Mouse (Mus musculus): ENCODE measurements around the gene Zfhx3. TPM values are rescaled to one million over a fixed set of nuclear protein-coding genes. Genes with fewer than 3 reads are reported as not detected.

Gene Zfhx3
- polyA plus RNA-seq, 1 experiment from 2014 or later, result 7.4 TPM

- Histone ChIP-seq H3K4me3 (no peak overlapping the region), H3K4me1 (replicated peaks) (peaks cover 7% of the 10 kb centered on the region), H3K9ac (no peak overlapping the region), H3K27ac (ENCODE audit: poor library complexity, severe bottlenecking) (no peak overlapping the region), H3K9me3 (replicated peaks) (no peaks in the 10 kb centered on the region), H3K4me2 (no peak overlapping the region), H3K27me3 (replicated peaks) (no peaks in the 10 kb centered on the region), H3K36me3 (no peaks in the 10 kb centered on the region)
- 77% methylated on average over 9 of the region's 9 CpGs for WGBS
- ATAC-seq (ENCODE audit: insufficient number of reproducible peaks, low FRiP score), result no peak
These were observed 459.7 kb downstream of the Zfhx3 start for GRCm38 (mm10) chr8:108402149-108402548.

DNA sequence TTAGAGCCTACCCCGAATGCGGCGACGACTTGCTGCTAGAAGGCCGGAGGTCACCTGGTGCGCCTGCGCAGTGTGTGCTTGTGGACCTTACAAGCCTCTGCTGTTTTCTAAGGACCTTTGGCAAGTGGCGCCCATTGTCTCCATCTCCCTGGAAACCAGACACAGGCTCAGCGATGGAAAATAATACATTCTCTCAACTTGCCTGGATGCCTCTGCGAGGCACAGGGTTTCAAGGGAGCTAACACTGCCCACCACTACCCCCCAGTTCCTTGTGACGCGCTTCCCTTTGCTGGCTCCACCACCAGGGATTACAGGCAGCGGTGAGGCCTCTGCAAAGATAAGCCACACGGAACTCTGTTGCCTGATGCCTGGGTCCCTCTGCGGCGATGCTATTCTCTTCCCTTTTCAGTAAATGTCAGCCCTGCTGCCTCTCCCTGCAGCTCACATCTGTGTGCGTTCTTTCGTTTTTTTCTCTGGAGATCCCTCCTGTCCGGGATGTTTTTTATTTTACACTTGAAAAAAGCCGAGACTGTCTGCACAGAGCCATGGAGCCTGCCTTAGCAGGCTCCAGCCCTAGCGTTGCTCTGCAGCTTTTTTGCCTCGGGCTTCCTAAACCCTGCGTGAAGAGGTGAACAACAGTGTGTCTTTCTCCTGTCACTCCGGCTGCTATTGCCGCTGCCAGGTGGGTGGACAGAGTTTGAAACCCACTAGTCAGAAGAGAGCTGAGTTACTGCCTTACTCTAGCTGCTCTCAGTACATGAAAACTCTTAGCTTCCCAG, 464.5 kb downstream of the Zfhx3 start:
- Histone ChIP-seq H3K36me3 (no peaks in the 10 kb centered on the region), H3K4me1 (replicated peaks) (peaks cover 8% of the 10 kb centered on the region), H3K4me3 (peak overlapping the region; percentile 17; the same call in 1 of the 2 replicates), H3K27me3 (replicated peaks) (no peaks in the 10 kb centered on the region), H3K9ac (no peak overlapping the region), H3K4me2 (peak overlapping the region; percentile 54), H3K27ac (ENCODE audit: poor library complexity, severe bottlenecking) (no peak overlapping the region), H3K9me3 (replicated peaks) (no peaks in the 10 kb centered on the region)
- 45% methylated on average over 25 of the region's 25 CpGs for WGBS
- ATAC-seq (ENCODE audit: insufficient number of reproducible peaks, low FRiP score), result no peak

DNA sequence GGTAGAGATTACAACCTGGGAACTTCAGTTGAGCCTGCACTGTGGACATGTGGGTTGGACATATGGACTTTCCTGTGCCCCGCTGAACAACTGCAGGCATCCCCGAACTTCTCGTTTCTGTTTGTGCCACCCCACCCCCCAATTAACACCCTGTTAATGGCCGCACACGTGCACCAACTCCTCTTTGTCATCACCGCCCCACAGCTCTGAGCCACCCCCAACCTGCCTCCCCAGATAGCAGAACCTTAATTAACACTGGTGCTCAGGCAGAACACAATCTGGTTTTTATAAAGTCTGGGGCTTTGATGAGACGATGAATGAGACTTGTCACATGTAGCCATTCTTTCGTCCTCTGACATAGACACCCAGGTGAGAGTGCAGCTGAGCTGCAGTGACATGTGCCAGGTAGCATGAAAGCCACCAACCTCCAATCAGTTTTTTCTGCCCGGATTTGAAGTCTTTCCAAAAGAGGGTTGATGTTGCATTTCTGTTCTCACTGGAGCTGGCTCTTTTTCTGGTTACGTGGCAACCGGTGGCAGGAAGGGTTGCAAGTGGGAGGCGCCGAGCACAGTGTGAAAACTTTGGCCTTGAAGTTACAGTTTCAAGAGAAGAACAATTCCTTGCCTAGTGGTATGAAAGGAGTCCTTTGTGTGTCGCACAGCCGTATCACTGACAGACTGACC, 476.9 kb downstream of the Zfhx3 start:
- Histone ChIP-seq H3K4me1 (replicated peaks) (no peaks in the 10 kb centered on the region), H3K27me3 (replicated peaks) (no peaks in the 10 kb centered on the region), H3K36me3 (no peaks in the 10 kb centered on the region), H3K9me3 (replicated peaks) (no peaks in the 10 kb centered on the region), H3K9ac (no peak overlapping the region), H3K27ac (ENCODE audit: poor library complexity, severe bottlenecking) (no peak overlapping the region), H3K4me3 (no peak overlapping the region), H3K4me2 (no peak overlapping the region)
- no peak for ATAC-seq (ENCODE audit: insufficient number of reproducible peaks, low FRiP score)
- WGBS, result 67% methylated on average over 15 of the region's 15 CpGs

- no peaks in the 10 kb centered on the region for H3K4me1 ChIP-seq (replicated peaks)
- no peaks in the 10 kb centered on the region for H3K36me3 ChIP-seq
- H3K27me3 ChIP-seq (replicated peaks), result no peaks in the 10 kb centered on the region
- H3K9ac ChIP-seq, result no peak overlapping the region
- no peak overlapping the region for H3K4me3 ChIP-seq
- H3K9me3 ChIP-seq (replicated peaks), result no peaks in the 10 kb centered on the region
- no peak for ATAC-seq (ENCODE audit: insufficient number of reproducible peaks, low FRiP score)
- WGBS, result 84% methylated on average over 3 of the region's 3 CpGs
- H3K27ac ChIP-seq (ENCODE audit: poor library complexity, severe bottlenecking), result no peak overlapping the region
- H3K4me2 ChIP-seq, result no peak overlapping the region
These were observed 480.1 kb downstream of the Zfhx3 start for GRCm38 (mm10) chr8:108422521-108422920.

- H3K27me3 ChIP-seq (replicated peaks), result no peaks in the 10 kb centered on the region
- 72% methylated on average over 8 of the region's 8 CpGs for WGBS
- H3K9me3 ChIP-seq (replicated peaks), result no peaks in the 10 kb centered on the region
- no peak for ATAC-seq (ENCODE audit: insufficient number of reproducible peaks, low FRiP score)
- H3K36me3 ChIP-seq, result no peaks in the 10 kb centered on the region
- no peak overlapping the region for H3K27ac ChIP-seq (ENCODE audit: poor library complexity, severe bottlenecking)
- no peak overlapping the region for H3K4me3 ChIP-seq
- no peaks in the 10 kb centered on the region for H3K4me1 ChIP-seq (replicated peaks)
- no peak overlapping the region for H3K4me2 ChIP-seq
- no peak overlapping the region for H3K9ac ChIP-seq
These were observed 481.9 kb downstream of the Zfhx3 start for GRCm38 (mm10) chr8:108424337-108424736.

DNA sequence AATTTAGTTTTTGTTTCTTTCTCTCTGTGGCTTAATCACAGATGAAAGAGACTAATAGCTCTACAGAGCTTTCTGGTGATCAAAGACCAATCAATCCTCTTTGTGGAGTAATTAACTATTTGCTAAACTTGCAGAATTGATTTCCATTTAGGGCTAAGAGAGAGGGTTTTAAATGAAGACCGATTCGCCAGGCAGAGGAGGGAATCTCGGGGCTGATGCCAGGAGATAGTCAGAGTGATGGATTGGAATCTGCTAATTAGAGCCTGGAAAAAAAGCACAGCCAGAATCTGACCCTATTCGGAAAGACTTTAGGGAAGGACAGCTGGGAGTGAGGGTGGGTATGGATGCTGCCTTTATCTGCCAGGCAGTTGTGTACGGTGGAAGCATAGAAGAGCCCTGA, 490.9 kb downstream of the Zfhx3 start:
- Histone ChIP-seq H3K4me2 (no peak overlapping the region), H3K4me1 (replicated peaks) (no peaks in the 10 kb centered on the region), H3K27ac (ENCODE audit: poor library complexity, severe bottlenecking) (no peak overlapping the region), H3K9me3 (replicated peaks) (no peaks in the 10 kb centered on the region), H3K36me3 (no peaks in the 10 kb centered on the region), H3K4me3 (no peak overlapping the region), H3K9ac (no peak overlapping the region), H3K27me3 (replicated peaks) (no peaks in the 10 kb centered on the region)
- 36% methylated on average over 5 of the region's 5 CpGs for WGBS
- no peak for ATAC-seq (ENCODE audit: insufficient number of reproducible peaks, low FRiP score)

DNA sequence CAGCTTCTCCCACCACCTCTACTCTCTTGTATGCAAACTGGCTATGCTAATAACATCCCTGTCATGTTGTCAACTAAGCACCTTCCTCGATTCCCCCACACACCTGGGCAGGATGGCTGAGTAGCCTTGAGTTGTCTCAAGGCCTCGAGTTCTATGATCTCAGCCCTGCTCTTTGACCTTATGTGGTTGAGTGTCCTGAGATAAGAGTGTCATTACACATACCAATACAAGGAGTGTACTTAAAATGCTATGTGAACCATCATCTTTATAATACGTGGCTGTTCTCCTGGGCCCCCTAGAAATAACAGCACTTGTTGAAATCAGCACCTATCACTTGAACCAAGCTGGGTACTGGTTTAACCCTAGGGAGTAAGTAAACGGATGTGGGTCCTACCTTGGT, 492.1 kb downstream of the Zfhx3 start:
- Histone ChIP-seq H3K4me1 (replicated peaks) (no peaks in the 10 kb centered on the region), H3K9me3 (replicated peaks) (no peaks in the 10 kb centered on the region), H3K27ac (ENCODE audit: poor library complexity, severe bottlenecking) (no peak overlapping the region), H3K36me3 (no peaks in the 10 kb centered on the region), H3K27me3 (replicated peaks) (no peaks in the 10 kb centered on the region), H3K9ac (no peak overlapping the region), H3K4me3 (no peak overlapping the region), H3K4me2 (no peak overlapping the region)
- no peak for ATAC-seq (ENCODE audit: insufficient number of reproducible peaks, low FRiP score)
- 48% methylated on average over 4 of the region's 4 CpGs for WGBS

DNA sequence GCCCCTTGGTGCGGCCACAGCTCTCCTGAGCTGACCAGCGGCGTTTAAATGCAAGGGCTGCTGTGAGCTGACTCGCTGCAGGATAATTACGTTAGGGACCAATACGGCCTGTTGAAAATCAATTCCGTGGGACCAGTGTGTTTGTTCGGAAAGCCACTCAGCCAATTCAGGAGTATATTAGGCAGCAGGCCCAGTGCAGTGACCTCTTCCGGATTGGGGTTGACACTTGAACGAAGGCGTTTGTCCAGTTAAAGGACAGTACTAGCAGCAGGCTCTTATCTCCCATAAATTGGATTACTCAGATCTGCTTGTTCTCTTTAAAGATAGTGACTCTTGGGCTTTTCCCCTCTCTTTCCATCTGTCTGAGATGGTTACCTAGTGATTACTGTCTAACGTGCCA, 493.9 kb downstream of the Zfhx3 start:
- ATAC-seq (ENCODE audit: insufficient number of reproducible peaks, low FRiP score), result no peak
- WGBS, result 63% methylated on average over 12 of the region's 12 CpGs
- Histone ChIP-seq H3K27me3 (replicated peaks) (no peaks in the 10 kb centered on the region), H3K4me3 (no peak overlapping the region), H3K9ac (no peak overlapping the region), H3K9me3 (replicated peaks) (no peaks in the 10 kb centered on the region), H3K4me2 (no peak overlapping the region), H3K36me3 (no peaks in the 10 kb centered on the region), H3K27ac (ENCODE audit: poor library complexity, severe bottlenecking) (no peak overlapping the region), H3K4me1 (replicated peaks) (no peaks in the 10 kb centered on the region)

- no peak overlapping the region for H3K4me3 ChIP-seq
These were observed 494.9 kb downstream of the Zfhx3 start for GRCm38 (mm10) chr8:108437316-108437830.

DNA sequence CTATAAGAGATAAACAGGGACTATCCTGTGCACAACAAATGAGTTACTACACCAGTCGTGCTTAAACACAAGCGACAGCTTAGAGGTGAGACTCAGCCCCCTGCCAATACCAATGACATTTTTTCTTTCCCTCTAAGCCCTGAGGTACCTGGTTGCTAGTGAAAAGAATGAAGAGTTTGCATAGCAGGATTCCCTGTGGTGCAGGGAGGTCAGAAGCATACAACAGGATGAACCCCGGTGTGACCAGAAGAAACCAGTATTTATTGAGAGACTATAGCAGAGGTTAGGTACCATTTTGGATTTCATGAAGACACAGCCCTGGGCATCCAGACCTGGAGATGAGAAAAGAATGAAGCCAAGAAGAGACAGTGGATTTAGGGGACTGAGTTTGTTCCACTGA, 498.0 kb downstream of the Zfhx3 start:
- H3K4me1 ChIP-seq (replicated peaks), result no peaks in the 10 kb centered on the region
- H3K4me2 ChIP-seq, result no peak overlapping the region
- no peaks in the 10 kb centered on the region for H3K36me3 ChIP-seq
- no peak for ATAC-seq (ENCODE audit: insufficient number of reproducible peaks, low FRiP score)
- H3K27me3 ChIP-seq (replicated peaks), result no peaks in the 10 kb centered on the region
- H3K27ac ChIP-seq (ENCODE audit: poor library complexity, severe bottlenecking), result no peak overlapping the region
- H3K4me3 ChIP-seq, result no peak overlapping the region
- H3K9me3 ChIP-seq (replicated peaks), result no peaks in the 10 kb centered on the region
- no peak overlapping the region for H3K9ac ChIP-seq
- 55% methylated on average over 3 of the region's 3 CpGs for WGBS

More at GRCm38 (mm10) chr8:108437316-108437830, 494.9 kb downstream of the Zfhx3 start:
- no peak overlapping the region for H3K27ac ChIP-seq (ENCODE audit: poor library complexity, severe bottlenecking)
- ATAC-seq (ENCODE audit: insufficient number of reproducible peaks, low FRiP score), result no peak
- no peak overlapping the region for H3K9ac ChIP-seq
- H3K9me3 ChIP-seq (replicated peaks), result no peaks in the 10 kb centered on the region
- no peaks in the 10 kb centered on the region for H3K36me3 ChIP-seq
- no peak overlapping the region for H3K4me2 ChIP-seq
- no peaks in the 10 kb centered on the region for H3K4me1 ChIP-seq (replicated peaks)
- no peaks in the 10 kb centered on the region for H3K27me3 ChIP-seq (replicated peaks)
- WGBS, result 87% methylated on average over 13 of the region's 13 CpGs

- ATAC-seq (ENCODE audit: insufficient number of reproducible peaks, low FRiP score), result no peak
- no peaks in the 10 kb centered on the region for H3K36me3 ChIP-seq
- no peak overlapping the region for H3K9ac ChIP-seq
- no peaks in the 10 kb centered on the region for H3K27me3 ChIP-seq (replicated peaks)
- H3K4me3 ChIP-seq, result peak overlapping the region; percentile 3; the same call in 1 of the 2 replicates
- no peaks in the 10 kb centered on the region for H3K4me1 ChIP-seq (replicated peaks)
- H3K27ac ChIP-seq (ENCODE audit: poor library complexity, severe bottlenecking), result no peak overlapping the region
- H3K4me2 ChIP-seq, result peak overlapping the region; percentile 20
- 37% methylated on average over 8 of the region's 8 CpGs for WGBS
- no peaks in the 10 kb centered on the region for H3K9me3 ChIP-seq (replicated peaks)
These were observed 508.4 kb downstream of the Zfhx3 start for GRCm38 (mm10) chr8:108450847-108451246.

Data from heart, embryonic 12.5 days (tissue).